Mouse (Mus musculus) embryonic facial prominence, embryonic 11.5 days (tissue): ENCODE data around the gene Hs3st4. TPM values are rescaled to one million over a fixed set of nuclear protein-coding genes. Genes with fewer than 3 reads are reported as not detected.

Experiments
- ATAC-seq: fragments of 200-750 bp; cut with Nextera tagmentation; replicated peaks from 2 replicates; pipeline ENCODE4 v1.8.0; 2017; ENCODE audit warnings: low read depth; ENCODE audit not compliant: insufficient number of reproducible peaks, low FRiP score, low TSS enrichment
- DNase-seq: peaks from one replicate; pipeline ENCODE4 v3.0.0-alpha.2; 2015; ENCODE audit warnings: low spot score
- H3K27ac ChIP-seq: fragments of 300-500 bp; sonication (generic); replicated peaks from 2 replicates; pipeline ENCODE4 v1.5.1; 2014; ENCODE audit warnings: mild to moderate bottlenecking, low read depth, low read length, control low read depth
- H3K27me3 ChIP-seq: fragments of 300-500 bp; sonication (generic); 2 replicates; pipeline ENCODE4 v1.6.1; 2014; ENCODE audit warnings: mild to moderate bottlenecking, low read length, moderate library complexity, mixed read lengths; ENCODE audit not compliant: control insufficient read depth, insufficient read depth
- H3K36me3 ChIP-seq: fragments of 300-500 bp; sonication (generic); replicated peaks from 2 replicates; pipeline ENCODE4 v1.6.1; 2014; ENCODE audit warnings: low read depth, mild to moderate bottlenecking, low read length, moderate library complexity, mixed read lengths; ENCODE audit not compliant: control insufficient read depth, insufficient read depth
- H3K4me1 ChIP-seq: fragments of 300-500 bp; sonication (generic); 2 replicates; pipeline ENCODE4 v1.6.1; 2014; ENCODE audit warnings: low read length, mixed read lengths; ENCODE audit not compliant: control insufficient read depth, insufficient read depth
- H3K4me2 ChIP-seq: fragments of 300-500 bp; sonication (generic); 2 replicates; pipeline ENCODE4 v1.6.1; 2014; ENCODE audit warnings: low read depth, mild to moderate bottlenecking, control low read depth, low read length, moderate library complexity
- H3K4me3 ChIP-seq: fragments of 300-500 bp; sonication (generic); 2 replicates; pipeline ENCODE4 v1.5.1; 2014; ENCODE audit warnings: low read depth, low read length, control low read depth
- H3K9ac ChIP-seq: fragments of 300-500 bp; sonication (generic); replicated peaks from 2 replicates; pipeline ENCODE4 v1.6.1; 2014; ENCODE audit warnings: mild to moderate bottlenecking, control low read depth, low read length
- H3K9me3 ChIP-seq: fragments of 300-500 bp; sonication (generic); replicated peaks from 2 replicates; pipeline ENCODE4 v1.6.1; 2016; ENCODE audit warnings: mild to moderate bottlenecking, low read length, inconsistent platforms, mixed read lengths; ENCODE audit not compliant: control insufficient read depth
- WGBS: fragments of 180-500 bp; shearing (Covaris S2); extraction: QIAGEN DNeasy Blood & Tissue Kit; methylation state at CpG from one replicate; pipeline ENCODE4 v1.1.7; 2014; 5-methylcytosine and 5-hydroxymethylcytosine counted together
- polyA plus RNA-seq: library from polyadenylated mRNA; unstranded; fragments of >200 nt; fragmentation: Nextera tagmentation; extraction: Ambion mirVana; gene quantifications from 2 replicates; pipeline ENCODE4 v1.2.1, GENCODE M21; 2014

Hs3st4 gene
- polyA plus RNA-seq, 1 experiment from 2014 or later = 0.08 TPM

- Histone ChIP-seq H3K4me3 (no peak overlapping the region), H3K4me1 (no peaks in the 10 kb centered on the region), H3K4me2 (no peak overlapping the region), H3K9ac (no peak overlapping the region), H3K27me3 (no peaks in the 10 kb centered on the region), H3K9me3 (no peaks in the 10 kb centered on the region), H3K27ac (no peak overlapping the region), H3K36me3 (no peaks in the 10 kb centered on the region)
- no peak for ATAC-seq
- no peak for DNase-seq
- WGBS = 74% methylated on average over 3 of the region's 3 CpGs
Observed at GRCm38 (mm10) chr7:124358068-124358467, 375.4 kb downstream of the Hs3st4 start.

- no peaks in the 10 kb centered on the region for H3K36me3 ChIP-seq
- no peaks in the 10 kb centered on the region for H3K4me1 ChIP-seq
- no peak for ATAC-seq
- DNase-seq = no peak
- no peak overlapping the region for H3K27ac ChIP-seq
- H3K27me3 ChIP-seq = no peaks in the 10 kb centered on the region
- no peaks in the 10 kb centered on the region for H3K9me3 ChIP-seq
- 82% methylated on average over 4 of the region's 4 CpGs for WGBS
- no peak overlapping the region for H3K4me3 ChIP-seq
- H3K9ac ChIP-seq = no peak overlapping the region
- no peak overlapping the region for H3K4me2 ChIP-seq
Observed at GRCm38 (mm10) chr7:124359836-124360235, 377.2 kb downstream of the Hs3st4 start.

GRCm38 (mm10) chr7:124372297-124372696 lies 389.6 kb downstream of the Hs3st4 start:
- no peaks in the 10 kb centered on the region for H3K36me3 ChIP-seq
- WGBS = 48% methylated on average over 1 of the region's 1 CpGs

GRCm38 (mm10) chr7:124372697-124373096 lies 390.0 kb downstream of the Hs3st4 start:
- ATAC-seq = no peak
- Histone ChIP-seq H3K36me3 (no peaks in the 10 kb centered on the region), H3K9me3 (no peaks in the 10 kb centered on the region), H3K27ac (no peak overlapping the region), H3K27me3 (no peaks in the 10 kb centered on the region), H3K9ac (no peak overlapping the region), H3K4me1 (no peaks in the 10 kb centered on the region), H3K4me3 (no peak overlapping the region), H3K4me2 (no peak overlapping the region)
- DNase-seq = no peak
- 87% methylated on average over 2 of the region's 2 CpGs for WGBS

More at GRCm38 (mm10) chr7:124372297-124372696, 389.6 kb downstream of the Hs3st4 start:
- ATAC-seq (no peak), DNase-seq (no peak)
- Histone ChIP-seq H3K4me2 (no peak overlapping the region), H3K9me3 (no peaks in the 10 kb centered on the region), H3K27me3 (no peaks in the 10 kb centered on the region), H3K4me1 (no peaks in the 10 kb centered on the region), H3K9ac (no peak overlapping the region), H3K27ac (no peak overlapping the region), H3K4me3 (no peak overlapping the region)

GRCm38 (mm10) chr7:124383489-124383888 lies 400.8 kb downstream of the Hs3st4 start:
- peak; percentile 60 for DNase-seq
- Histone ChIP-seq H3K4me1 (no peaks in the 10 kb centered on the region), H3K9ac (no peak overlapping the region), H3K36me3 (no peaks in the 10 kb centered on the region), H3K27me3 (no peaks in the 10 kb centered on the region), H3K27ac (no peak overlapping the region), H3K9me3 (no peaks in the 10 kb centered on the region), H3K4me2 (no peak overlapping the region), H3K4me3 (no peak overlapping the region)
- ATAC-seq = no peak
- WGBS = 32% methylated on average over 4 of the region's 4 CpGs

GRCm38 (mm10) chr7:124399184-124399583 lies 416.5 kb downstream of the Hs3st4 start:
- no peak overlapping the region for H3K27ac ChIP-seq
- H3K9ac ChIP-seq = no peak overlapping the region
- no peak overlapping the region for H3K4me3 ChIP-seq
- no peaks in the 10 kb centered on the region for H3K4me1 ChIP-seq
- H3K27me3 ChIP-seq = no peaks in the 10 kb centered on the region
- no peak overlapping the region for H3K4me2 ChIP-seq
- no peaks in the 10 kb centered on the region for H3K36me3 ChIP-seq
- DNase-seq = no peak
- no peaks in the 10 kb centered on the region for H3K9me3 ChIP-seq
- no peak for ATAC-seq

- no peak for DNase-seq
- H3K4me2 ChIP-seq = no peak overlapping the region
- ATAC-seq = no peak
- H3K27me3 ChIP-seq = no peaks in the 10 kb centered on the region
- H3K9me3 ChIP-seq = no peaks in the 10 kb centered on the region
- no peak overlapping the region for H3K9ac ChIP-seq
- H3K4me3 ChIP-seq = no peak overlapping the region
- no peaks in the 10 kb centered on the region for H3K36me3 ChIP-seq
- no peak overlapping the region for H3K27ac ChIP-seq
- no peaks in the 10 kb centered on the region for H3K4me1 ChIP-seq
Observed at GRCm38 (mm10) chr7:124426951-124427350, 444.3 kb downstream of the Hs3st4 start.
